Mouse (Mus musculus) lung, postnatal 14 days (tissue): ENCODE measurements at regions not wholly inside any gene's neighbourhood (a gene's known extent, or its start where the extent isn't known, plus 50 kb on each side); places are given as distances from the start of the nearest gene placed in this dataset.

Experiments used
- DNase-seq: peaks from one replicate; pipeline ENCODE4 v3.0.0; 2021

DNA sequence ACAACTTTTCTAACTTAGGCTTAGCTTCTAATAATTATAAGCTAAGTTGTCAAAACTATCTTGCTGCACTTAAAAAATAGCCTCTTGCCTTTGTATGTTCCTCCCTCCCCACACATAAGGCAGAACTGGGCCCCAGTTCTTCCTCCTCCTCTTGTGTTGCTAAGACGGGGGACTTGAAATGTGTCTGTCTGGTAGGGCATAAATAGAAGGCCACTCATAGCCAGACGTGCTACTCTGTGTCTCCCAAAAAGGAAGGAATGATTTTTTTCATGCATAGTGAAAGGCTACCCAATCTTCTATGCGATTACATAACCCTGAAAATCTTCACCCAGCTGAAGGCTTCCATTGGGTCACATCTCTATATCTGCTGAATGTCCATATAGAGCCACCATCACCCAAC is 183.5 kb downstream of the Hsfy2 start:
- DNase-seq: no peak

DNA sequence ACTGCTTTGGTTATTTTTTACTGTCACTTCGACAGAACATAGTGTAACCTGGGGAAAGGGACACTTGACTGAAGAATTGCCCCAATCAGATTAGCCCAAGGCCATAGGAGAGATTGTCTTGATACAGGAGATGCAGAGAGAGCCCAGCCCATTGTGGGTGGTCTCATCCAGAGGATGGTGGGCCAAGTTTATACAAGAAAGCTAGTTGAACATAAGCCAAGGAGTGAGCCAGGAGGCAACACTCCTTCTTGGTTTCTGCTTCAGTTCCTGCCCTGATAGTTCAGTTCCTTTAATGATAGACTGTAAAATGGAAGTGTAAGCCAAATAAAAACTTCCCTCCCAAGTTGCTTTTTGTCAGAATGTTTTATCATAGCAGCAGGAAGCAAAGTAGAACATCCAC is 194.4 kb downstream of the Hsfy2 start:
- no peak for DNase-seq

DNA sequence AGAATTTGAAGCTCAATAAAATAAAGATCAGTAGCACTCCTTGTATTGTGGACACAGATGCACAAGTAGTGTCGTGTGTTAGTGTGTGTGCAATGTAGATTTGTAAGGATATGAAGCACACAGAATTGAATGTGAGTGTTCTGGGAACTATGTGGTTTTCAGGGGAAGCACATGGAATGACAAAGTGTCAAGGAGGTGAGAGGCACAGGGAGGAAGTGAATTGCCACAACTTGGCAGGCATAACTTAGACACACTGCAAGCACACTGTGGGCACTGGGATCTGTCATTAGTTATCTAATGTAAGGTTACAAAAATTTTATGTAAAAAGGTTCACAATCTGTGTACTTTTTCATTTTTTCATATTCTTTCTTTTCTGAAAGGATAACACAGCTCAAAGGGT is 230.4 kb downstream of the Hsfy2 start:
- DNase-seq: no peak

DNA sequence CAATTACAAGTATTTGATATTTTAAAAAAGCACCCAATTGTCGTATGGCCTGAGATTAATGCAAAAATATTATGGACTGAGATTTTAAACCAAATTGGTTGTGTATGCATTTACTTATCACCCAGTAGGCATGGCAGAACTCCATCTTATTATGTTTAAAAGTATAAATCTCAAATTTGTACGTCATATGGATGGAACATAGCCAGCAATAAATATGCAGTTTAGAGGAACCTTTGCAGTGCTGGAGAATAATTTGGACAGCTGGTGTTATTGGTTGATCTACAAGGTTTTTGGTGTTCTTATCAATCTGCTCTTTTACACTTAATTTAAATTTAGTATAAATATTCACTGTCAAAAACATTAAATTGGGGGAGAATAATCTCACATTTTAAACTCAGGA is 233.9 kb downstream of the Hsfy2 start:
- no peak for DNase-seq

DNA sequence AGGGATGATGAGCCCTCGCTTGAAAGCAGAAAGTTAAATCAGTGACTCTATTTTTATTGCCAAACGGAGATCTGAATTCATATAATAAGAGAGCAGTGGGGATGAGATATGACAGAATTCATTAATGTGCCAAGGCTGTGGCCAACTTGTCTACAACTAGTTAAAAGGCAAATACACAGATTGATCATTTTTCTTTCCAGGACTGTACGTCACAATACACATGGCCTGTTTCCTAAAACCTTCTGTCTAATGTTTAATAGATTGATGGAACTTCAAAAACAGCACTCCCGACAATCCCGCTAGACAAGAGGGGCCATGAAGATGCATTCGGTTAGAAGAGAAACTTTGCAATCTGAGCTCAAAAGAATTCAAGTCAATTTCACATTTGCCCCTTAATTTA is 241.4 kb downstream of the Hsfy2 start:
- no peak for DNase-seq

DNA sequence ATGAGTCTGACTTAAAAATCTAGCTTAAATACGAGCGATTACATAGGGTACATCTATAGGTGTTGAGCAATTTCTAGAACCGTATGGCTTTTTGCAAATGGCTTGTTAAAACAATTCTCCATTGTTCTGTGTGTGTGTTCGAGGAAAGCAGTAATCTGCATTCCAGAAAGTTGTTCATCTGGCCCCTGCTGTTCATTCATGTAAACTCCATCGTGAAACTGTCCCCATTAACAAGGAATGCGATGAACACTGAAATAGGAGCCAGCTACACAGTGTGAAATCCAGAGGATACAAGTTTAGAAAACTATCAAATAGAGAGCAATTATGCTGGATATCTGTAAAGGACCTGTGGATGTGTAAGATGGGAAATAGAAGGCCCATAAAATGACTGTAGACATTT is 250.1 kb downstream of the Hsfy2 start:
- DNase-seq: no peak

DNA sequence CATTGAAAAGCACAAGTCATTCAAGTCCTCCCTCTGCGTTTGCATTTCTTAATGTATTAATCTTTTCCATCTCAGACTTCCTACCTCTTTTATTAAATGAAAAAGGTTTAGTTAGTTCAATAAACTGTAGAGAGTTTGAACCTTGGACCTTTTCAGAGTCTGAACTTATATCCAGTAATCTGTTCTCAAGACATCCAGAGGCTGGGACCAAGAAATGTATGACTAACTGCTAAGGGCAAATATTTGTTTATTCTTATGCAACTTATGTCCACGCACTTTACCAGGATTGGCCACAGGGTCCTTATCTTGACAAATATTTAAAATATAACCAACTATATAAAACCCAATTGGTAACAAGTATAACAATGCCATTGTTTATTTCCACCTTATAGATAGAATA is 270.9 kb downstream of the Hsfy2 start:
- no peak for DNase-seq

DNA sequence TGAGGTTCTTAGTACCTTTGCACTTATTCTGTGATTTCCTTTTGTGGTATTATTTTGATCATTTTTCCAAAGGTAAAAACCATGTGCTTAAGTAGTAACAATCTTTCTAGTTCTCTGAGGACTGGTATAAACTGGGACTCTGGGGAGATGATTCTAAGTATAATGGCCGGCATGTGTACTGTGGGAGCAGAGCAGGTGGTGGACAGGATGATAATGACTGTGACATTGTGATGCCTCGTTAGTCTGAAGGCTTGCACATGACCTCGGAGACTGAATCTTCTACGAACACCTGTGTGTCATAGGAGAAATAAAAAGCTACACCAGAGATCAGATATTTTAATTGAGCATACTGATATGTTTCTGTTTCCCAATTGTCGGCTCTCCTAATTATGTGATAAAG is 276.4 kb downstream of the Hsfy2 start:
- no peak for DNase-seq

DNA sequence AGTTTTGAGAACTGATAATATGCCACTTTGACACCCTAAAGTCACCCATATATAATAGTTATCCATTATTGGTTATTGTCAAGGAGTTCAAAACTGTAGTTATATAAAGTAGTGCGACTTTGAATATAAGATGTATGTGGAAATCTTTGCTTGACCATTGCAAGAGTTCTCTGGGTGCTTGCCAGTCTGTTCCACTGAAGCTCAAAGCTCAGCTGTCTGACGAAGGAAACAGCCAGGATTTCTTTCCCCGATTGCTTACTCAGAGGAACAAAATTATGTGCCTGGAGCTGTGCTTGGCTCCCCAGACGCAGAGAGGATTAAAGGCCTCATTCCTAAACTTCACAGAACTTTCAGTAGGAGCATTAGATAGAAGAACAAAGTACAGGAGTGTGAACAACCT is 290.6 kb downstream of the Hsfy2 start:
- DNase-seq: no peak

DNA sequence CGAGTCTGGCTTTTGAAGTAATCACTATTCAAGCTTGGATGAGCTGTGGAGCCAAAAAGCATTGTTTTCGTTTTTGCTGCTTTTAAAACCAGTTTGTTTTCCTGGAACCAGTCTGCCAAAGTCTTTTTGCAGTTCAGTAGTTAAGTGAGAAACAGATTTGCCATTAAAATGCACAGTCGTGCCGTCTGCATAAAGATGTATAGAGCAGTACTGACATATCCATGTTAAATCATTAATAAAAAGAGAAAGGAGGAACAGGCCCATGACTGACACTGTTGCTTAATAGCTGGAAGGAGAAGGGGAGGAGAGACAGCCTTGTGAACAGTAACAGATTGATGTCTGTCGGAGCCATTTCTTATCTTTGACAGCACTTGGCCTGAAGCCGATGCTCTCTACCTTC is 292.3 kb downstream of the Hsfy2 start:
- no peak for DNase-seq

DNA sequence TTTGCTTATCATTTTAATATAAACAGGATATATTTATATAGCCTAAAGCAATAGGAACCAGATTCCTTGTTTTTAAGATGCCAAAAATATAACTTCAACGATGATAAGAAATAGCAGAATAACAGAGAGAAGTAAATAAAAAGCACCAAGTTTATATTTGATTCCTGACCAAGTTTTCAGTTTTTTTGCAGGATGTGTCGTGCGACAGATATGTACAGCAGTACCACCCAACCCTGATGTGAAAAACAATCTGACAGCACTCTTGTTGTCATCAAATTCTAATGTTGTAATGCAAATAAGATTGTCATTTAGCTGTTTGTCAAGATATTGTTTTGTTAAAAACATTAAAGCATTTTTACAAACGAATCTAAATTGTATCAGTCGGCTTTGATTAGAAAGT is 309.9 kb downstream of the Hsfy2 start:
- DNase-seq: no peak

DNA sequence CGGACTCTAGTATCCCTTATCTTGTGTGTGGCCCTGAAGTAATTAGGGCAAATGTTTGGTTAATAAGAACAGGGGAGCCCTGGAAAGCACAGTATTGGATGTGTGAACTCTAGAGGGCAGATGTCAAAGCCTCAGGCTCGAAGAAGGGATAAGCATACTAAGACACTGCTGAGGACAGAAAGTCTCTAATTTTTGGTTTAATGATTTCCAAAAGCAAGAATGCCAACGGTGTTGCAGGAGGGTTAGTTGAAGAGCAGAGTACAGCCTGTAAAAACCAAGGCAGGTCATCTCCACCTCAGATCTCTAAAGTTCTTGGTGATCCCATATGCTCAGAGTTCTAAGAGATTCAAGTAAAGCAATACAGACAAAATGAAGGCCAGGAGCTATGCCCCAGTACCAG is 328.6 kb downstream of the Hsfy2 start:
- DNase-seq: no peak

DNA sequence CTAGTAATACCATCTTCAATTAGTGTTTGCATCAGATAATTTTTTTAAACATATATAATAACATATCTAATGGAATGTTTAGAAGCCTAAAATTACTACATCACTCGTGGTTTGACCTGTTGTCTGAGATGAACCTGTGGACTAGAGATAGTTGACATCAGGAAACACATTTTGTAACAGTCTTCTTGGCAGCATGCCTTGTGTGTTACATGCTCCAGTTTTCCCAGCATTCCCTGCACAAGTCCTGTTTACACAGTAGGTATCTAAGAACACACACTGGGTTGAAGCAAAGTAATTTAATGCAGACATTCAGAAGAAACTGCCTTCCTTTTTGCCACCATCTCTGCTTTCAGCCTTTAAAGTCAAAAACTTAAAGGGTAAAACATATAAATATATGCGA is 342.8 kb downstream of the Hsfy2 start:
- no peak for DNase-seq

DNA sequence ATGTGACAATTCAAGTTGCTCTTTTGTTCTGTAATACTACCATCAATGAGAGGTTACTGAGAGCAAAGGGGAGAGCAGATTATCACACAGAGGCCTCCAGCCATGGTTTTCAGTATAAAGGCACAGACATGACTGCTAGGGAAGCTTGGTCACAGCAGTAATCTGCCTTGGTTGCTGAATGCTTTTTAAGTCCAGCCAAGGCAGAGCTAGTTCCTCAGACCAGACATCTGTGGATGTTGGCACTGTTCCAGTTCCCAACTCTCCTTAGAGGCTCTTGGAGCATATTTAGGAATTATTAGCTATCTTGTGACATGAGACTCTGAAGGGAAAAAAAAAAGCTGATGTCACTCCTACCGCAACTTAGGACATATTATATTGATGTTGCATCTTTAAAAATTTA is 347.5 kb downstream of the Hsfy2 start:
- DNase-seq: peak; percentile 19

DNA sequence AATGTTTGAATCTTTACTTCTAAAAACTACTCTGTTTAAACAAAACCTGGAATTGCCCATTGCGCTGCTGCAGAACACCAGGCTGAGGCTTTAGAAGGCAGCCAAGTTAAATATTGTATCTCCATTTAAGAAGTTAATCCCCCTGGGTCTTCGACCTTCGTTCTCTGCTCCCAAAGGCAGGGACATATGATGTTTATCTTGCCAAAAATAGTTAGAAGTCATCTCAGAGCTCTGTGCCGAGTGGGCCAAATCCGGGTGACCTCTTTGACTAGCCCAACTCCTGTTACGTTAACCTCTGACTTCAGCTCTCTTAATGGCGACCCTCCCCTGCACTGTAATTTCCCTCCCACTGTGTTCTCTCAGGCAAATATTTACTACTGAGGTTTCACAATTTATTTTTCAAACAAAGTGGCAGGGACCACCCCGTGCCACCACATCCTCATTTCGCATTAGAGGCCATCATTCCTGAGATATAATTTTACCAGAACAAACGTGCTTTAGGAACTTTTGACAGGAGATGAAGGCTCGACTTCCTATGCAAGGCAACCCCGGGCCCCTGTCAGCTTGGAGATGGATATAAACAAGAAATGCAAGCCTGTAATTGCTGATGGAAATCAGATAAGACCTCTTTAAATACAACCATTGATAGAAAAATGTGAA is 350.7 kb downstream of the Hsfy2 start:
- DNase-seq: no peak

DNA sequence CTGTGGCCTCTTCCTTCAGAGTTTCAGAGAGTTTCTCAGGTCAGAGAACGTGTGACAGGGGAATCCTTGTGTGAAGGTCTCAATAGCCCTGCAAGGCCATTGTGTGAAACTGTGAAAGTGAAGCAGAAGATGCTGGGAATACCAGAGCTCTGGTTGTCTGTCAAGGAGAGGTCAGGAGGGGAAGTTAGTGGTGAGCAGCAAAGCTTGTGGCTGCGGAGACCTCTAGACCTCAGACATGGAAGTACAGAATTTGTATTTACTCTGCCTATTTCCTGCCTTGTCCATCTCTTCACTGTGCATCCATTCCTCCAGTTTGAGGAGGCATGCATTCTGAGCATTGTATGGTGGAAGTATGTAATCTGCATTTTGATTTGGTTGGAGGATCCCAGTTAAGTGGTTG is 375.5 kb downstream of the Hsfy2 start:
- no peak for DNase-seq

DNA sequence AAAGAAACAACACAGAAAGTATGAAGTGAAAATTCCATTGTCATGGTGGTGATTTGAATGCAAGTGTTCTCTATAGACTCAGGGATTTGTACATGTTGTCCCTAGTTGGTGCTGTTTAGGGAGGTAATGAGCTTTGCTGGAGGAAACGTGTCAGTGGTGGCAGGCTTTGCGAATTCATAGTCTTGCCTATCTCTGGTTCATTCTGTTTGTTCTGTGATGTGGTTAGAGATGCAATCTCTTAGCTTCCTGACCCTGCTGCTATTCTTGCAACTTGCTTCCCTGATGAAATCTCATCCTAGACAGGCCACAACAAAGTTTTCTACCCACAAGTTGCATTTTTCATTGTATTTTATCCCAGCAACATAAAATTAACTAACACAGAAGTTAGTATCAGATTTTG is 376.5 kb downstream of the Hsfy2 start:
- no peak for DNase-seq

DNA sequence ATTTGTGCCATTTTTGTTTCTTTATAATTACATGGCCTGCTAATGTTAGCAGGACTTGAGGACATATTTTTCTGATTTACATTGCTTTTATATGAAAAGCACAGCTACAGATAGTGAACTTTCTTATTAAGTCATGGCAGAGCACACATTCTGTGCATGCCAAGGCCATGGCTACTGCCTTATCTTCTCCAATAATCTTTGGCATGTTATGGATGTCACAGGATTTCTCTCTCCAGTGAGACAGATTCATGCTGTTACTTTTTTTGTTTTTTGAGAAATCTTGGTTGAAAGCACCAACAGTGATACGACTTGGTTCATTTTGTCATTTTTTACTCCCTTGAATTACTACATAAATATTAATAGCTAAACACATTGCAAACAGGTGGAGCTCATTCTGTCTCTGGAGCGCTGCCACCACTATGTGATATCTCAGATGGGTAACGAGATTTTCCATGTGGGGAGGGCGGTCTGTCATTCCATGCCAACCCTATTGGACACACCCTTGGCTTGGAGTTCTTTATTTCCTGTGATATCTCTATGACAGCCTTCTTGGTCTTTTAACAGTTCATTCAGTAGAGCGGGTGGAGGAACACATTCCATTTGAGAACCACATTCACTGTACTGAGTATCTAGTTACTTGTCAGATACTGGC is 380.3 kb downstream of the Hsfy2 start:
- no peak for DNase-seq

DNA sequence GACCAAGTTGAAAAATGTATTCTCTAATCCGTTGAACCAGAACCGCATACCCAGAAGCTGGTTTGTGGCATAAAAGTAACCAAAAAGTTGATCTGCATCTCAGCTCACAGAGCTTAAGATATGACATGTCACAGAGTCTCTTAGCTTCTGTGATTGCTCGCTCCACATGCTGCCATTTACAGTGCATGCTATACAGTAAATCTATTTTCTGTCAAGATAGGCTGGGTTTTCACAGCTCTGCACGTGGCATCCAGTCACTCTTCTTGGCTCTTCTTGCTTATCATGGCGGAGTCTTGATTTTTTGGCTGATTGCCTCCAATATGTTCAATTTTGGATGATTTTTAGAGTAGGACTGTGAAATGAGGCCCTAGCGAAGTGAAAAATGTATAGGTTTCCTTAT is 397.5 kb downstream of the Hsfy2 start:
- DNase-seq: no peak

DNA sequence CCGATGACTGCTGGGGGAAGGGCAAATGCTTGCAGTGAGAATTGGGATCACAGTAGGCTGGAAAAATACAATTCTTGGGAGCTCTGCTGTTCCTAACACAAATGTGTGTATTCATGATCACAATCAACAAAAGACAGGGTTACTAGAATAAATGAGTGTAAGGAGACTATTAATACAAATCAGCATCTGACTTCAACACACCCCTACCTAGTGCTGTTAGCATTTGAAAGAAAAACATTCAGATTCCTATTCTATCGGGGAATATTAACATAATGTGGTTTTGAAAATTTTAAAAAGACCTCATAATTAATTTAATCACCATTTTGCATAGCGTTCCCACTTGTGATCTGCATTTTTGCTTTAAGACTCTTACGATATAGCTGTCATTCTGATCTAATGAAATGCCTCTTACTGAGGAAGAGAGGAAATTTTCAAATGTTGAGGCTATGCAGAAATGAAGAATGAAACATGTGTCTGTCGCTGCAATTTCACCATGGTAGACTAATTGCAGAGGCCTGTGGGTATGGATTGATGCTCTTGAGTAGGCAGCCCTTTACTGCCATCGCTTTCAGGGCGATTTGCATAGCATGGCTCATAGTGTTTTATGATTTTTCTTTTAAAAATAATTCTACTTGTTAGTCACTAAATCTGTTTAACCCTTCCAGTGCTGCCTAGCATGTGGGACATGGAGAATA is 410.8 kb downstream of the Hsfy2 start:
- DNase-seq: no peak

DNA sequence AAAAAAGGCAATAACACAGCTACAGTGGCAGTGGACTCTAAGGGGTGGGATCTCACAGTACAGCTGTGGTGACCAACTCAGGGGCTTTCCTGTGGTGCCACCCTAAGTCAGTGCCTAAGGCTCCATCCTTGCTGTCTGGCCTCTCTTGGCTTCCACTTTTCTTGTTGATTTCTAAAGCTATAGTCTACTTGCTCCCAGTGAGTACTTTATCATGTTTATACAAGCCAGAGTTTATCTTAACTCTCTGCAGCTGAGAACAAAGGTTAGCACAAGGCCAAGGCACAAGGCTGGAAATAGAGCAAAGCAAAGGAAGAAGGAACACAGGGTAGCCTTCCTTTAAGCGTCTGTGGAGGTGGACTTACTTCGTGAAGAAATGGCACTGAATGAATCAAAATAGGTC is 417.5 kb downstream of the Hsfy2 start:
- no peak for DNase-seq

DNA sequence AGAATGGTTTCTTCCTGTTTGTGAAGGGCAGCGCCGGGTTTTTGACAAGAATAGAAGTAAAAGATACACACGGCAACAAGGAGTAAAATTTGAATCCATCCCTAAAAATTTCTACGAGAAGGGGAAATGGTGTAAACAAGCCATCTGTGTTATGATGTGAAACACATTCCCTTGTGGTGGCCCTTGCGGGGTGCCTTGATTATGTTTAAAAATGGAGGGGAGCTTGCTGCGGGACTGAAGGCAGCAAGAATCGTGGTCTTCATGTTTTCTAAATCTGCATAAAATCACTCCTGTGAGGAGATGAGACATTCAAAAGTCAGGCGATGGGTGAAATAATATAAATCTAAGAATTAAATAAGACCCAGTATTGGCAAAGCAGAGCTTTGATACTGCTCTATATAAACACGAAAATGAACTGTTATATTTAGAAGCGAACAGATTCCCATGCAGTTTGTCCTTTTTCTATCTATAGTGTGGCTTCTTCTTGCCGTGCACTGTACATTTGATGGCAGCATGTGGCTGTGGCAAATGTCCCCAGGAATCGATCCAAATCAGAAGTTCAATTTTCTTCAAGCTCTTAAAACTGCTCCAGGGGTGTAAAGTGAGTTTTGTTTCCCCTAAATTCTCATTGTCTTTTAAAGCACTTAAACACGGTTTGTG is 426.4 kb downstream of the Hsfy2 start:
- DNase-seq: no peak

DNA sequence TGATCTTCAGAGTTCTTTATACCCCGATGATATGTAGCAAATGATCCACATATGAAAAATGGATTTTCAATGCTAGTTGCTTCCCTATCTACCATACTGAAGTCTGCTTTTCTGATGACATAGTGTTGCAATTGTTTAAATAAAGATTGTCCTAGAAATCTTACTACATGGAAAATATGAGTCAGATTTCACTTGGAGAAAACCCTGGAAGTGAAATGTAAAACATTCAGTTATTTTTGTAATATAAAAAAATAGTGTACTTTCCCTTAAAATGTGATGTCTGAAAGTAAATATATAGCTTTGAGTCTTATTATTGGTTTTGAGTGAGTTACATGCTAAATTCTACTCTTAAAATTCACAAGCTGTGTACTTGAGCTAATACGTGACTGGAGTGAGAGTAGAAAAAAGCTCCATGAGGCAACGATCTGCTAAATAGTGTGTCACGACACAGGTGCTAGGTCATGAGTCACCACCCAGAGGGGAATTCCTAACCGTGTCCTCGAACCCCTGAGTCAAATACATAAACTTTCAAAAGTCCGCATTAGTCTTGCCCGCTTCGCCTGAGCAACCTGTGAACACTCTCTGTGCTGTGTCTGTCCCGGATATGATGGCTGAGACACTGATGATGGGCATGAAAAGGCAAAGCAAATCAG is 430.5 kb downstream of the Hsfy2 start:
- no peak for DNase-seq

DNA sequence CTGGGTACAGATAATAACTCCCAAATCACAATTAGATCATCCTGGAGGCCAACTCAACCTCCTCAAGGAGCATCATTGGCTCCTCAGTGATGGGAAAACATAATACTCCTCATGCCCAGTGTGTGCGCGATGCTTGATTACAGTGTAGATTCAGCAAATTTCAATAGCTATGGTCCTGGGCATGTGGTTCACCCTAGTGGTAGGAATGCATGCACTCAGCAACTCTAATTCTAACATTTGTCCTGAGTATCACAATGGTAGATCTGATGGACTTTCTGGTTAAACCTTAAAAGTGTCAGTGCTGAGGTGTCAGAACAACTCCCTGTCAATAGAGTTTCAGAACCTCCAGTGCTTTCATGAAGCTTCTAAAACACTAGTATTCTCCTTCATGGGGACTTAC is 442.0 kb downstream of the Hsfy2 start:
- DNase-seq: no peak
